Mouse (Mus musculus) gastrocnemius, adult 2 months (tissue): ENCODE measurements at regions not wholly inside any gene's neighbourhood (a gene's known extent, or its start where the extent isn't known, plus 50 kb on each side); places are given as distances from the start of the nearest gene placed in this dataset.

Source experiments
- DNase-seq: peaks from one replicate; pipeline ENCODE4 v3.0.0; 2022
- H3K27ac ChIP-seq: fragments of 200-600 bp; 2 replicates; pipeline ENCODE4 v1.8.1; 2022; ENCODE audit warnings: mild to moderate bottlenecking
- H3K4me3 ChIP-seq: fragments of 200-600 bp; 2 replicates; pipeline ENCODE4 v1.8.1; 2022; ENCODE audit warnings: mild to moderate bottlenecking, moderate library complexity
- CTCF ChIP-seq: fragments of 200-600 bp; IDR thresholded peaks from 2 replicates; pipeline ENCODE4 v1.8.1; 2022; ENCODE audit warnings: antibody characterized with exemption, mild to moderate bottlenecking, moderate library complexity
- intact Hi-C: fragments of 180-260 bp; cut with DNase I; formaldehyde crosslinking; loops from one replicate; pipeline ENCODE4 v1.15.1; 2025

DNA sequence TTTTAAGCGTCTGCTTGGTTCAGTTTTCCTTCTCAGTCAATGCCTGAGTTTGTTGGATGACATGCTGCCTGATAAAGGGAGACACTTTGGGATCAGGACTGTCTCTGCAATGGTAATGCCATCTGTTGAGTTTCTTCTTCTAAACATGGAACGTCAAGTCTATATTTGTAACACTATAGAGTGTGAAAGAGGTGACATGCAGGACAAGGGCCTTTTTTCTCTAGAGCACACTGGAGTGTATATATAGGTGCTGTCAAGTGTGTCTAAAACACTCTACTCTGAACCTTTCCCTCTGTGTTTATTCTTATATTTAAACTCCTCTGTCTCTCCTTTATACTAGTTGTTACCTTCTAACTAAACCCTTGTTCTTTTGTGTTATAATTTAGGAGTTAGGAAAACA, 299.6 kb downstream of the Epha7 start:
- Histone ChIP-seq H3K27ac (no peak overlapping the region), H3K4me3 (no peak overlapping the region)
- intact Hi-C loops, result no loop called here
- no peak for TF ChIP-seq CTCF
- no peak for DNase-seq

- H3K4me3 ChIP-seq, result no peak overlapping the region
- intact Hi-C loops, result no loop called here
- no peak for DNase-seq
- no peak for TF ChIP-seq CTCF
- H3K27ac ChIP-seq, result no peak overlapping the region
Measured at GRCm38 (mm10) chr4:29117025-29117424, 304.1 kb downstream of the Epha7 start.

GRCm38 (mm10) chr4:29117926-29118325, 305.0 kb downstream of the Epha7 start:
- Histone ChIP-seq H3K4me3 (peak overlapping the region; percentile 45; the same call in 1 of the 2 replicates), H3K27ac (no peak overlapping the region)
- peak; percentile 21 for DNase-seq
- intact Hi-C loops, result no loop called here
- TF ChIP-seq CTCF, result no peak

GRCm38 (mm10) chr4:29118679-29119479, 305.9 kb downstream of the Epha7 start:
- no peak for DNase-seq
- no peak for TF ChIP-seq CTCF
- Histone ChIP-seq H3K27ac (no peak overlapping the region), H3K4me3 (no peak overlapping the region)
- intact Hi-C loops, result no loop called here

DNA sequence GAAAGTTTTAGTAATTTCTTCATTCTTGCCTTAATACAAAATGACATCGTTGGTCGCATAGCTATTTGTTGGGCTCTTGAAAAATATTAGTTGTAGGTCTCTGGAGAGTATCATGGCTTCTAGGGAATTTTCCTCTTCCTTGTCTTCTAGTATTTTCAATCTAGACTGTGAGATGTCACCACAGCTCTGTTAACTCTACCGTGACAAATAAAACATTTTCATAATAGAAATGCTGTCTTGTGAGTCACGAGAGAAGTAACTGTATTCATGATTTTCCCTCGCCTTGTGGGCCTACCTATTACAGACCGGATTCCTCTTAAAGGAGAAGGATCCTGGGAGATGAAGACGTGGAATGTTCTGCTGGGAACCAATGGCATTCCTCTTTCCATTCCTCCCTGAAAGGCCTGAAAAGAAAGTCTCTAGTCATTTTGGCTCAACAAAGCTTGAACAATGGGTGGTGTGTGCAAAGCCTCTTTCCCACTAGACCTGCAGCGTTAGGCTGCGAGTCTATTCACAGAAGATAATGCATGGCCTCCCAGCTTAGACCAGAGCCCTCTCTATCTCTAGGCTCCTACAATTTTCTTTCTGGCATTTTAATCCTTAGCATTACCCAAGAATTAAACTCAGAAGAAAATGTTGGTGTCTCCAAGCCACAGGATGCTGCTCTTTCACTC, 306.7 kb downstream of the Epha7 start:
- H3K27ac ChIP-seq, result no peak overlapping the region
- intact Hi-C loops, result no loop called here
- no peak for DNase-seq

GRCm38 (mm10) chr4:29123697-29124377, 310.9 kb downstream of the Epha7 start:
- DNase-seq, result no peak

More for the DNA sequence above, 306.7 kb downstream of the Epha7 start:
- no peak for TF ChIP-seq CTCF
- no peak overlapping the region for H3K4me3 ChIP-seq

DNA sequence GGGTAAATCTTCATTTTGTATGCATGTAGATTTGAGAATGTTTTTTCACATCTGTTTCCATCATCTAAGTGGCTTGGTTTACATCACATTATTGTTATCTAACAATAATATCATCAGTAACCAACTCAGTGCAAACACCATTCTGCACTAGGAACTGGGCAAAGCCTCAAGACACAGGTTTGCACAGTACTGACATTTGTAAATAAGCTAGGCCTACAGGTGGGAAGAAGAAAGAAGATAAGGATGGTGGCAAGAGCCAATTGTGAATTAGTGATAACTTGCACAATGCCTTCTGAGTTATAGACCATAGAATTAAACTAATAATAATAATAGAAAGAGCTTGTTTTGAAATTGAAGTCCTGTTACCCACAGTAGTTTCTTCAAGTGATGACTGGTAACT, 317.6 kb downstream of the Epha7 start:
- intact Hi-C loops, result no loop called here
- no peak for TF ChIP-seq CTCF
- no peak for DNase-seq
- no peak overlapping the region for H3K27ac ChIP-seq
- H3K4me3 ChIP-seq, result no peak overlapping the region

More at GRCm38 (mm10) chr4:29123697-29124377, 310.9 kb downstream of the Epha7 start:
- no peak overlapping the region for H3K4me3 ChIP-seq
- no peak for TF ChIP-seq CTCF
- intact Hi-C loops, result no loop called here
- no peak overlapping the region for H3K27ac ChIP-seq

DNA sequence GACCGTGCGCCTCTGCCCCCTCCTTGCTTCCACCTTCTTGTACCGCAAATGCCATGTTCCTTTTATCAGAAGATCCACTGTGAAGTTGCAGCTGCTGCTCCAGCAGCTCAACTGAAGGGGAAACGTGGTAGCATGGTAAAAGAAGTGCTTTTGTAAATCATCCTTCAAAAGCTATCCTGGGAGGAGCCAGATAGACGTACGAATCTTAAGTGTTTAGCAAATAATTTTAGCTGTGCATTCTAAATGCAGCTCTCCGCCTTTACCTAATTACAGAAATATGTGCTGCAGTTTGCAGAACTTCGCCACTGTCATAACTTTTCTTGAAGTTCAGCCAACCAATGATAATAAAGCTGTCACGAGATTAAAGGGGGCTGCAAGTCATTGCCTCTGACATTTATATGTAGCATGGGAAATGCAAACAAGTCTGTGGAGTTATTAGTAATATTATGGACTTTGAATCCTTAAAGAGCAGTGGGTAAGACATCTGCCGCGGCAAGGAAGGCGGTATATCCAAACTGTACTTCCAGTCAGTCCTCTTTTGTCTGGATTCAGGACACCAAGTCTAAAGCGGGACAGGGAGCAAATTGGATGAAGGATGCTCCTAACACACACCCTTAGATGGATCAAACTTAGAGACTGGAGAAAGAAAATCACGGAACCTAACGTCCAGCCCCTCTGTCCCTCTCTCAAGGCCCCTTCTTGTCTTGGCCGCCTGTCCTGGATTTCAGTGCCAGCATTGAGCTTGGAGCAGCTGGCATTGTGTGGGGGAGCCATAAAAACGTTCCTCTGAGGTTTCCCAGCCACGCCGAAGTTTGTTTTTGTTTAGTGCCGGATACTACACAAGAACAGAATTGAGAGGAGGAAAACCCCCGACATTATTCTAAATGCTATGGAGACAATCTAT, 320.7 kb downstream of the Epha7 start:
- H3K4me3 ChIP-seq, result peak overlapping the region; percentile 30
- no peak for TF ChIP-seq CTCF
- DNase-seq, result no peak
- no peak overlapping the region for H3K27ac ChIP-seq
- intact Hi-C loops, result no loop called here

GRCm38 (mm10) chr4:29135685-29136385, 322.9 kb downstream of the Epha7 start:
- no peak overlapping the region for H3K4me3 ChIP-seq
- no peak for TF ChIP-seq CTCF
- no peak for DNase-seq
- no peak overlapping the region for H3K27ac ChIP-seq
- intact Hi-C loops, result no loop called here

DNA sequence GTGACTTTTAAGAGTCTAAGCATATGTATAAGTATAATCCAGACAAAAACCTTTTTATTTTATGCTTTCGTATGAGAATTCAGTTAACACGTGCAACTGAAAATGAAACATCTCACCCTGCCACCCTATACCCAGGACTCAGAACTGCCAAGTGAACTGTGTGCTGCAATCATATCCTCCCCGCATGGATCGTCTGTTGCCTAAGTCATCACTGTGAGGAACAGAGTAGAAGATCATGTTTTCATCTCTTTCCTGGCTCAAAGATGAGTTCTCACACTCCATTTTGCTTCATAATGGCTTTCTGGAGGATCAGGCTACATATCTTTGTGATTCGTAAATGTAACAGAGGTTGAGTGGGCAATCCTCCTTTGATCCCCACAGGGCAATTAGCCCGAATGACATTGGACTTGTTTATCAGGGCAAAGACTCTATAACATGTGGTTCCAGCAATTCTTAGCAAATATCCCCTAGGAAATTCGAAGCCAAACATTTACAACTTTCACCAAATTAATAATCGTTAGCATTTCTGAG, 325.9 kb downstream of the Epha7 start:
- intact Hi-C loops, result no loop called here
- no peak overlapping the region for H3K27ac ChIP-seq
- DNase-seq, result no peak
- H3K4me3 ChIP-seq, result no peak overlapping the region
- TF ChIP-seq CTCF, result no peak

DNA sequence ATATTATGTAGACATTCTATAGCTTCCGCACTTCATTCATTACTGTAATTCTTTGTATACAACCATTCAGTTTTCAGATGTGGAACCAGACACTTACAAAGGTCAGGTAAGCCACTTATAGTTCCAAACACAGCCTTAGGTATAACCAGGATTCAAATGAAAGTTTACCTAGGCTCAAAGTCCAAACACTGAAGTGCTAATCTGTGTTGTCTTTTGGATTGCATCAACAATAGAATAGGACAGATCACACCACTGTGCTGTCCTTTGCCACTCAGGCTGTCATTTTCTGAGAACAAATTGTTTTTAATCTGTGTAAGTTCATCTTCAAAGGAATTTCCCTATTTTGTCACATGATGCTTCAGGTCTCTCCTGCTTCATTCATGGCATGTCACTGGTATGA, 330.5 kb downstream of the Epha7 start:
- intact Hi-C loops, result no loop called here
- no peak for DNase-seq
- H3K4me3 ChIP-seq, result no peak overlapping the region
- TF ChIP-seq CTCF, result no peak
- H3K27ac ChIP-seq, result no peak overlapping the region
